Mouse (Mus musculus) myocyte (in vitro differentiated cells): Measurements from ENCODE around the gene Eepd1. TPM values are rescaled to one million over a fixed set of nuclear protein-coding genes. Genes with fewer than 3 reads are reported as not detected.

Experiments
- H3K27me3 ChIP-seq: one replicate; pipeline ENCODE4 v1.6.1; 2011; ENCODE audit not compliant: control insufficient read depth, insufficient read depth, insufficient read length
- H3K36me3 ChIP-seq: one replicate; pipeline ENCODE4 v1.6.1; 2011; ENCODE audit not compliant: control insufficient read depth, insufficient read depth
- H3K4me2 ChIP-seq: one replicate; pipeline ENCODE4 v1.6.1; 2011; ENCODE audit warnings: low read depth, control low read depth
- H3K4me3 ChIP-seq: one replicate; pipeline ENCODE4 v1.5.1; 2011; ENCODE audit warnings: mild to moderate bottlenecking, control low read depth, moderate library complexity
- H3K79me2 ChIP-seq: one replicate; pipeline ENCODE4 v1.6.1; 2011; ENCODE audit not compliant: control insufficient read depth, insufficient read depth
- H3ac ChIP-seq: one replicate; pipeline ENCODE4 v1.6.1; 2011; ENCODE audit not compliant: control insufficient read depth, insufficient read length
- CEBPB ChIP-seq: IDR thresholded peaks from 2 replicates; pipeline ENCODE4 v1.6.1; 2011; ENCODE audit warnings: mild to moderate bottlenecking, moderate library complexity; ENCODE audit not compliant: poor library complexity, insufficient read depth, severe bottlenecking
- E2F4 ChIP-seq: IDR thresholded peaks from one replicate; pipeline ENCODE4 v1.6.1; 2011; ENCODE audit warnings: mild to moderate bottlenecking, control low read depth, moderate library complexity; ENCODE audit not compliant: insufficient read depth
- MAX ChIP-seq: IDR thresholded peaks from one replicate; pipeline ENCODE4 v1.6.1; 2011; ENCODE audit warnings: low read depth, mild to moderate bottlenecking, control low read depth
- MYOD1 ChIP-seq, 3 experiments: IDR thresholded peaks; one replicate each; pipeline ENCODE4 v1.6.1; 2011; ENCODE audit warnings: control low read depth in 2 of 3, low read depth in 2 of 3, mild to moderate bottlenecking in 2 of 3, moderate library complexity in 1 of 3; ENCODE audit not compliant: insufficient read length in 2 of 3, control insufficient read depth in 1 of 3
- MYOG ChIP-seq, 3 experiments: IDR thresholded peaks; one replicate each; pipeline ENCODE4 v1.6.1; 2011; ENCODE audit warnings: control low read depth in 2 of 3, low read depth in 2 of 3, mild to moderate bottlenecking in 2 of 3; ENCODE audit not compliant: insufficient read length in 2 of 3, control insufficient read depth in 1 of 3, insufficient read depth in 1 of 3
- POLR2A ChIP-seq: IDR thresholded peaks from one replicate; pipeline ENCODE4 v1.6.1; 2011; ENCODE audit warnings: low read depth, mild to moderate bottlenecking, control low read depth, moderate library complexity; ENCODE audit not compliant: insufficient read length
- POLR2AphosphoS2 ChIP-seq: IDR thresholded peaks from one replicate; pipeline ENCODE4 v1.6.1; 2011; ENCODE audit warnings: low read depth, control low read depth; ENCODE audit not compliant: insufficient read length
- REST ChIP-seq: IDR thresholded peaks from one replicate; pipeline ENCODE4 v1.6.1; 2011; ENCODE audit warnings: mild to moderate bottlenecking, control low read depth, moderate library complexity; ENCODE audit not compliant: insufficient read depth, insufficient read length
- SRF ChIP-seq: IDR thresholded peaks from one replicate; pipeline ENCODE4 v1.6.1; 2011; ENCODE audit warnings: low read depth; ENCODE audit not compliant: control insufficient read depth, insufficient read length
- TCF12 ChIP-seq: IDR thresholded peaks from one replicate; pipeline ENCODE4 v1.6.1; 2011; ENCODE audit warnings: mild to moderate bottlenecking, control low read depth; ENCODE audit not compliant: poor library complexity, insufficient read depth, severe bottlenecking
- TCF3 ChIP-seq: IDR thresholded peaks from one replicate; pipeline ENCODE4 v1.6.1; 2011; ENCODE audit warnings: low read depth, control low read depth; ENCODE audit not compliant: insufficient read length
- USF1 ChIP-seq: IDR thresholded peaks from one replicate; pipeline ENCODE4 v1.6.1; 2011; ENCODE audit warnings: low read depth, mild to moderate bottlenecking, control low read depth, moderate library complexity
- polyA plus RNA-seq: library from polyadenylated mRNA; unstranded; fragments of >200 nt; fragmentation: generic; extraction: Trizol; gene quantifications from one replicate; pipeline ENCODE4 v1.2.1, GENCODE M21; 2012; ENCODE audit warnings: missing spikeins

Eepd1 gene
- polyA plus RNA-seq, 1 experiment, result 6.7 TPM

DNA sequence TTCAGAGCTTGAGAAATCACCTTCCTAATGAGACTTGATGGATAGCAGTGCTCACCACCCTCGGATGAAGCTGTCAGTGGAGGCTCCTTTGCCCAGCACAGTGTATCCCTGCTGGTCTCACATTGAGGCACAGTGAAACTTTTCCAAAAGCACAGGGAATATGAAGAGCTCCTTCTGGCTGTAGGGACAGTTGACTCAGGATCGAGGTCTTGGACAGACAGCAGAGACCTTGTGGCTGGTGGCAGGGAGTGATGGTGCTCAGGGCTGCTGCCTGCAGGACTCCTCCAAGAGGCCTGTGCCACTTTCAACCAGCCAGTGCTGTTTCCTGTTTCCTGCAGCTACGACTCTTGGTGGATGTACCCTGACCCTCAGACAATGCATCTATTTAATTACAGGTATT is 18.0 kb downstream of the Eepd1 start:
- no peak for TF ChIP-seq SRF
- TF ChIP-seq TCF12, result no peak

DNA sequence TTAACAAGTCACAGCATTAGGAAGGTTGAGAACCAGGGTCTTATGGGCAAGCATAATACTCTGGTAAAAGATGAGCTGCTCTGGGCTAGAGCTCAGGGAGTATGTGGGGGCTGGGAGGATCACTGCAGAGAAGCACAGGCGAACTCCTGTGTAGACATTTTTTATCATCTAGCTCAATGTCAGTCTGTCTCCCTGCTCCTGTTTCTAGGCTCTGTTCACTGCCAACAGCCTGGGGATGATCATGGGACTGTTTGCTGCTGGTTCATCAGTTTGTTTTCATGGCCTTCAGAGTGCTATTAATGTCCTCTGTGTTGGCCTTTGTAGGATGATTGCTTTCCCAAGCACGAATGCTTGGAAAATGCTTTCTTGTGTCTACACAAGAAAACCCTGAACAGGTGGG is 18.7 kb downstream of the Eepd1 start:
- Histone ChIP-seq H3K4me3 (no peak overlapping the region), H3K4me2 (no peak overlapping the region), H3ac (no peak overlapping the region), H3K36me3 (no peaks in the 10 kb centered on the region), H3K27me3 (no peaks in the 10 kb centered on the region), H3K79me2 (no peaks in the 10 kb centered on the region)
- TF ChIP-seq TCF12 (no peak), E2F4 (no peak), REST (no peak), POLR2A (no peak), MYOD1 (IDR thresholded peaks at IDR 0.05; ENCODE audit: control insufficient read depth in 1 of 3, insufficient read length in 2 of 3, low read depth in 2 of 3) (no peak), MAX (no peak), MYOG (IDR thresholded peaks at IDR 0.05; ENCODE audit: control insufficient read depth in 1 of 3, insufficient read depth in 1 of 3, insufficient read length in 2 of 3, low read depth in 2 of 3) (no peak), SRF (no peak), USF1 (no peak), TCF3 (no peak), CEBPB (no peak), POLR2AphosphoS2 (no peak)

More for the DNA sequence above, 18.0 kb downstream of the Eepd1 start:
- Histone ChIP-seq H3K4me2 (peak overlapping the region; percentile 24), H3K4me3 (no peak overlapping the region), H3K27me3 (no peaks in the 10 kb centered on the region), H3K79me2 (no peaks in the 10 kb centered on the region), H3ac (no peak overlapping the region), H3K36me3 (no peaks in the 10 kb centered on the region)

DNA sequence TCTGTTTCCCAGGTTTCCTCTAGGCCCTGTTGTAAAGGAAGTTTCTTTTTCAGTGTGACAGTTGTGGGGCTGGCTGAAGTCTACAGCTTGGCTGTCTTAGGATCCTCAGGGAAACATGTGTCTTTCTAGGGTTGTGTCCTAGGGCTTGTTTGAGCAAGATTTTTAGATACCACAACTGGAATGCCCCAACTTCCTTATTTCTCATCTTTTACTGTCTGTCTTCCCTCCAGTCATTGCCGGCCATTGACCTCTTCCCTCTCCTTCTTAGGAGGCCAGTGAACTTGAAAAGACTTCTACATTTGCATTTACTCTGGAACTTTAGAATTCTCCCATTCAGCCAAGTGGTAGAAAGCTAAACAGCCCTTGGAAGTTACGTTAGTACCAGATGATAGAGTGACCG is 27.5 kb downstream of the Eepd1 start:
- Histone ChIP-seq H3K4me3 (no peak overlapping the region), H3K36me3 (no peaks in the 10 kb centered on the region), H3ac (no peak overlapping the region), H3K27me3 (no peaks in the 10 kb centered on the region), H3K79me2 (no peaks in the 10 kb centered on the region), H3K4me2 (no peak overlapping the region)
- TF ChIP-seq MYOD1 (IDR thresholded peaks at IDR 0.05; ENCODE audit: control insufficient read depth in 1 of 3, insufficient read length in 2 of 3, low read depth in 2 of 3) (no peak), REST (no peak), MAX (no peak), TCF12 (no peak), TCF3 (no peak), POLR2A (no peak), SRF (no peak), MYOG (IDR thresholded peaks at IDR 0.05; ENCODE audit: control insufficient read depth in 1 of 3, insufficient read depth in 1 of 3, insufficient read length in 2 of 3, low read depth in 2 of 3) (no peak), E2F4 (no peak), USF1 (no peak)

DNA sequence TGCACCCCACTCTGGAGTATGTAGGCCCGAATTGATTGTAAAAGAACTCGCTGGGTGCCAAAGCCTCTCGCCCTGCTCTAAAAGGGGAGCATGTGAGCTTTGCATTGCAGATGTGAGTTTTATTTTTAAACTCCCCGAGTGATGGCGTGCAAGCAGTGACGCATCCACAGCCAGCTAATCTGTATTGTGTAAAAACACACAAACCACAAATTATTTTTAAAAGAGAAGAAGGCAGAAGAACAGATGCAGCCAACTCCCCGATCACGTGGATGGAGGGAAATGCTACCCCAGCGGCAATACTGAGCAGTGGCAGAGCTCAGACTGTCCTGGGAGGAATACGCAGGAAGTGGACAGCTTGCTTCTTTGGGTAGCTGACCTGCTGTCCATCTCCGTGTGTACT is 29.2 kb downstream of the Eepd1 start:
- Histone ChIP-seq H3K36me3 (no peaks in the 10 kb centered on the region), H3K79me2 (no peaks in the 10 kb centered on the region), H3K27me3 (no peaks in the 10 kb centered on the region), H3ac (no peak overlapping the region), H3K4me3 (no peak overlapping the region), H3K4me2 (peak overlapping the region; percentile 34)
- TF ChIP-seq USF1, result peak; percentile 69
- no peak for TF ChIP-seq POLR2A
- peak in 2 of 3 experiments; percentile 19 to 53 for TF ChIP-seq MYOD1 (IDR thresholded peaks at IDR 0.05; ENCODE audit: control insufficient read depth in 1 of 3, insufficient read length in 2 of 3, low read depth in 2 of 3)
- TF ChIP-seq MYOG (IDR thresholded peaks at IDR 0.05; ENCODE audit: control insufficient read depth in 1 of 3, insufficient read depth in 1 of 3, insufficient read length in 2 of 3, low read depth in 2 of 3), result peak in 2 of 3 experiments; percentile 6 to 36

DNA sequence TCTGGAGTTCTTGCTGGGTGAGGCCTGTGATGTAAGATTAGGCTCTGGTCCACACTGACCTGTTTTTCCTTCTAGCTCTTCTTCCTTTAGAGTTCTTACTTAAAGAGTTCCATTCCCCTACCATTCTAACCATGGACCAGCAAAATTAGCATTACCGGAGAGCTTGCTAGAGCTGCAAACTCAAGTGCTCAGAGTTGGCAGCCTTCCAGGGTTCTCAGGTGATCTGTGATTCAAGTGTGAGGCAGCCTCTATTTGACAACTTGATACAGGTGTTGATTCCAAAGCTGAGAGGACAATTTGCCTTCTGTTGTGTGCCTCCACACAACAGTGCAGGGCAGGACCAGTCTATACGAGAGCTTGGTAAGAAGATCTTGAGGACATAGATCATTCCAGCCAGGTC is 31.7 kb downstream of the Eepd1 start:
- Histone ChIP-seq H3K4me3 (no peak overlapping the region), H3K79me2 (no peaks in the 10 kb centered on the region), H3K36me3 (no peaks in the 10 kb centered on the region), H3K27me3 (no peaks in the 10 kb centered on the region), H3ac (no peak overlapping the region), H3K4me2 (no peak overlapping the region)
- TF ChIP-seq TCF12 (no peak), MAX (no peak), USF1 (no peak), POLR2A (no peak), CEBPB (no peak), TCF3 (no peak), MYOG (IDR thresholded peaks at IDR 0.05; ENCODE audit: control insufficient read depth in 1 of 3, insufficient read depth in 1 of 3, insufficient read length in 2 of 3, low read depth in 2 of 3) (no peak), POLR2AphosphoS2 (no peak), MYOD1 (IDR thresholded peaks at IDR 0.05; ENCODE audit: control insufficient read depth in 1 of 3, insufficient read length in 2 of 3, low read depth in 2 of 3) (no peak), E2F4 (no peak)
